Mouse (Mus musculus) MEL (cell line): ENCODE measurements around the gene Tldc1. TPM values are rescaled to one million over a fixed set of nuclear protein-coding genes. Genes with fewer than 3 reads are reported as not detected.

Experiments used
- DNase-seq: peaks from one replicate; pipeline ENCODE4 v3.0.0; 2011; ENCODE audit warnings: low read depth, low spot score
- H3K27ac ChIP-seq: 2 replicates; pipeline ENCODE4 v1.5.1; 2012; ENCODE audit warnings: low read depth, mild to moderate bottlenecking, control low read depth, low read length, moderate library complexity; ENCODE audit not compliant: control insufficient read depth
- H3K27me3 ChIP-seq, 2 experiments: fragments of 150-350 bp in 1 of 2; sonication (generic) in 1 of 2; 2 replicates each; pipeline ENCODE4 v1.6.1; 2012; ENCODE audit warnings: low read length in 2 of 2, mild to moderate bottlenecking in 2 of 2, improper control_type of control experiment in 1 of 2, moderate library complexity in 1 of 2; ENCODE audit not compliant: insufficient read depth in 2 of 2, control insufficient read depth in 1 of 2
- H3K36me3 ChIP-seq, 2 experiments: 2 replicates each; pipeline ENCODE4 v1.6.1; 2012 to 2014; ENCODE audit warnings: low read length in 2 of 2, improper control_type of control experiment in 1 of 2, inconsistent platforms in 1 of 2, mild to moderate bottlenecking in 1 of 2; ENCODE audit not compliant: insufficient read depth in 2 of 2, control insufficient read depth in 1 of 2
- H3K4me1 ChIP-seq, 2 experiments: fragments of 150-350 bp in 1 of 2; sonication (generic) in 1 of 2; 2 replicates each; pipeline ENCODE4 v1.6.1; 2012; ENCODE audit warnings: low read length in 2 of 2, improper control_type of control experiment in 1 of 2, mild to moderate bottlenecking in 1 of 2; ENCODE audit not compliant: insufficient read depth in 2 of 2, control insufficient read depth in 1 of 2
- H3K4me3 ChIP-seq, 2 experiments: fragments of 150-350 bp in 1 of 2; sonication (generic) in 1 of 2; 2 replicates each; pipeline ENCODE4 v1.5.1; 2012; ENCODE audit warnings: low read depth in 2 of 2, low read length in 2 of 2, mild to moderate bottlenecking in 2 of 2, moderate library complexity in 2 of 2, control low read depth in 1 of 2, improper control_type of control experiment in 1 of 2; ENCODE audit not compliant: control insufficient read depth in 1 of 2, insufficient read depth in 1 of 2
- H3K79me2 ChIP-seq: 2 replicates; pipeline ENCODE4 v1.6.1; 2012; ENCODE audit warnings: mild to moderate bottlenecking, low read length, moderate library complexity; ENCODE audit not compliant: control insufficient read depth, poor library complexity, insufficient read depth
- H3K9ac ChIP-seq: 2 replicates; pipeline ENCODE4 v1.6.1; 2012; ENCODE audit warnings: low read depth, mild to moderate bottlenecking, control low read depth, low read length, moderate library complexity; ENCODE audit not compliant: control insufficient read depth, poor library complexity, severe bottlenecking
- H3K9me3 ChIP-seq: fragments of 150-350 bp; sonication (generic); replicated peaks from 2 replicates; pipeline ENCODE4 v1.6.1; 2012; ENCODE audit warnings: mild to moderate bottlenecking, low read length, improper control_type of control experiment, moderate library complexity; ENCODE audit not compliant: insufficient read depth
- CHD1 ChIP-seq: IDR thresholded peaks from 2 replicates; pipeline ENCODE4 v1.6.1; 2012; ENCODE audit warnings: low read depth, mild to moderate bottlenecking, inconsistent platforms, low read length, improper control_type of control experiment
- CHD2 ChIP-seq: IDR thresholded peaks from 2 replicates; pipeline ENCODE4 v1.6.1; 2011; ENCODE audit warnings: low read length, improper control_type of control experiment
- ELF1 ChIP-seq: IDR thresholded peaks from 2 replicates; pipeline ENCODE4 v1.6.1; 2014; ENCODE audit warnings: low read depth, mild to moderate bottlenecking, inconsistent platforms, low read length, improper control_type of control experiment, moderate library complexity
- EP300 ChIP-seq, 2 experiments: IDR thresholded peaks; 2 replicates each; pipeline ENCODE4 v1.6.1; 2011; ENCODE audit warnings: improper control_type of control experiment in 2 of 2, low read length in 2 of 2, low read depth in 1 of 2, mild to moderate bottlenecking in 1 of 2
- ETS1 ChIP-seq: IDR thresholded peaks from 2 replicates; pipeline ENCODE4 v1.6.1; 2012; ENCODE audit warnings: low read depth, mild to moderate bottlenecking, inconsistent platforms, low read length, improper control_type of control experiment, moderate library complexity
- GATA1 ChIP-seq: IDR thresholded peaks from 2 replicates; pipeline ENCODE4 v1.6.1; 2011; ENCODE audit warnings: low read depth, low read length, improper control_type of control experiment
- JUND ChIP-seq: IDR thresholded peaks from 2 replicates; pipeline ENCODE4 v1.6.1; 2011; ENCODE audit warnings: low read depth, mild to moderate bottlenecking, improper control_type of control experiment, low read length
- KAT2A ChIP-seq: conservative IDR thresholded peaks from 2 replicates; pipeline ENCODE4 v1.6.1; 2012; ENCODE audit warnings: low read depth, low read length, improper control_type of control experiment, inconsistent platforms
- MAZ ChIP-seq: IDR thresholded peaks from 2 replicates; pipeline ENCODE4 v1.6.1; 2012; ENCODE audit warnings: low read depth, mild to moderate bottlenecking, inconsistent platforms, low read length, improper control_type of control experiment
- MXI1 ChIP-seq: IDR thresholded peaks from 2 replicates; pipeline ENCODE4 v1.6.1; 2011; ENCODE audit warnings: mild to moderate bottlenecking, low read depth, low read length, improper control_type of control experiment
- MYC ChIP-seq: IDR thresholded peaks from 2 replicates; pipeline ENCODE4 v1.6.1; 2011; ENCODE audit warnings: low read depth, mild to moderate bottlenecking, low read length, improper control_type of control experiment, moderate library complexity
- NELFE ChIP-seq: IDR thresholded peaks from 2 replicates; pipeline ENCODE4 v1.6.1; 2011; ENCODE audit warnings: low read depth, low read length, improper control_type of control experiment
- POLR2A ChIP-seq, 2 experiments: IDR thresholded peaks; 2 replicates each; pipeline ENCODE4 v1.6.1; 2011 to 2012; ENCODE audit warnings: low read length in 2 of 2, mild to moderate bottlenecking in 2 of 2, control low read depth in 1 of 2, improper control_type of control experiment in 1 of 2, low read depth in 1 of 2, moderate library complexity in 1 of 2; ENCODE audit not compliant: control insufficient read depth in 1 of 2, insufficient read depth in 1 of 2, poor library complexity in 1 of 2
- RAD21 ChIP-seq: IDR thresholded peaks from 2 replicates; pipeline ENCODE4 v1.6.1; 2011; ENCODE audit warnings: mild to moderate bottlenecking, low read depth, low read length, improper control_type of control experiment
- RCOR1 ChIP-seq: IDR thresholded peaks from 2 replicates; pipeline ENCODE4 v1.6.1; 2012; ENCODE audit warnings: low read depth, mild to moderate bottlenecking, inconsistent platforms, low read length, improper control_type of control experiment
- UBTF ChIP-seq: IDR thresholded peaks from 2 replicates; pipeline ENCODE4 v1.6.1; 2012; ENCODE audit warnings: low read depth, mild to moderate bottlenecking, inconsistent platforms, low read length, improper control_type of control experiment, moderate library complexity, borderline replicate concordance; ENCODE audit not compliant: insufficient read depth
- USF1 ChIP-seq: IDR thresholded peaks from 2 replicates; pipeline ENCODE4 v1.6.1; 2014; ENCODE audit warnings: low read depth, mild to moderate bottlenecking, inconsistent platforms, low read length, improper control_type of control experiment, moderate library complexity
- ZC3H11A ChIP-seq: IDR thresholded peaks from 2 replicates; pipeline ENCODE4 v1.6.1; 2012; ENCODE audit warnings: low read depth, mild to moderate bottlenecking, inconsistent platforms, low read length, improper control_type of control experiment
- ZNF384 ChIP-seq: IDR thresholded peaks from 2 replicates; pipeline ENCODE4 v1.6.1; 2012; ENCODE audit warnings: low read depth, mild to moderate bottlenecking, inconsistent platforms, low read length, improper control_type of control experiment
- polyA plus RNA-seq, 2 experiments: library from polyadenylated mRNA; stranded (reverse) in 1 of 2; unstranded in 1 of 2; fragments of >175 nt in 1 of 2; fragments of >200 nt in 1 of 2; gene quantifications; 2 replicates each; pipeline versions ENCODE4 v1.2.1 to v1.2.4; 2012; ENCODE audit warnings: low replicate concordance in 2 of 2, low read depth in 1 of 2; ENCODE audit not compliant: insufficient read length in 2 of 2, insufficient read depth in 1 of 2, missing spikeins in 1 of 2
- total RNA-seq: library from RNA; depleted of rRNA; stranded (reverse); fragments of 300-350 nt; gene quantifications from 2 replicates; pipeline ENCODE4 v1.2.3, GENCODE M21; 2012

Gene Tldc1
- total and polyA plus RNA-seq, 3 experiments: 16.1 to 16.4 TPM; not detected in 1

DNA sequence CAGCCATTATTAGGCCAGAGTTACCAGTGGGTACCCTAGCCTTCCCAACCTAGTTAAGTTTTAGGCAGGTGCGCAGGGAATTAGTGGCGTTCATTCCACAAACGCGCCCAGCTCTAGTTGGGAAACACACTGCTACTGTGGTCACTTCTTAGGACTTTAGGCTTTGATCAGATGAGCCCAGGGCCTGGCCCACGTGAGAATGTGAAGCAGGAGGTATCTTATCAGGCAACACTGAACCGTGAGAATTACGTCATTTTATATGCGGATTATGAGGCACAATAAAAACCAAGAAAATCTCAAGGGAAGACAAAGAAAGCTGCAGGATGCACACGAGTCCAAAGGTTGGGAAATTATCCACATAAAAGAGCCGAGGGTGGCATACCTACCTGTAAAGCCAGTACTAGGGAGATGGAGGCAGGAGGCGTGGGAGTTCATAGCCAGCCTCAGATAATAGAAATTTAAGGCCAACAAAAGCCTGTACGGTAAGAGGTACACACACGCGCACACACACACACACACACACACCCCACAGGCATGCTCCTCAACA lies 32.8 kb upstream of the Tldc1 start:
- Histone ChIP-seq H3K9ac (no peak overlapping the region), H3K4me1 (peaks cover 12 to 54% of the 10 kb centered on the region in 2 experiments), H3K36me3 (peaks cover 0 to 38% of the 10 kb centered on the region in 2 experiments; a peak in 2 of 4 replicates), H3K27me3 (no peaks in the 10 kb centered on the region), H3K9me3 (no peaks in the 10 kb centered on the region), H3K4me3 (no peak overlapping the region), H3K27ac (no peak overlapping the region), H3K79me2 (no peaks in the 10 kb centered on the region)
- DNase-seq: no peak
- TF ChIP-seq EP300 (IDR thresholded peaks at IDR 0.05; ENCODE audit: low read depth in 1 of 2, low read length in 2 of 2) (no peak), GATA1 (0 out of 2 replicates have a peak, but pooled peaks have one; percentile 7)

DNA sequence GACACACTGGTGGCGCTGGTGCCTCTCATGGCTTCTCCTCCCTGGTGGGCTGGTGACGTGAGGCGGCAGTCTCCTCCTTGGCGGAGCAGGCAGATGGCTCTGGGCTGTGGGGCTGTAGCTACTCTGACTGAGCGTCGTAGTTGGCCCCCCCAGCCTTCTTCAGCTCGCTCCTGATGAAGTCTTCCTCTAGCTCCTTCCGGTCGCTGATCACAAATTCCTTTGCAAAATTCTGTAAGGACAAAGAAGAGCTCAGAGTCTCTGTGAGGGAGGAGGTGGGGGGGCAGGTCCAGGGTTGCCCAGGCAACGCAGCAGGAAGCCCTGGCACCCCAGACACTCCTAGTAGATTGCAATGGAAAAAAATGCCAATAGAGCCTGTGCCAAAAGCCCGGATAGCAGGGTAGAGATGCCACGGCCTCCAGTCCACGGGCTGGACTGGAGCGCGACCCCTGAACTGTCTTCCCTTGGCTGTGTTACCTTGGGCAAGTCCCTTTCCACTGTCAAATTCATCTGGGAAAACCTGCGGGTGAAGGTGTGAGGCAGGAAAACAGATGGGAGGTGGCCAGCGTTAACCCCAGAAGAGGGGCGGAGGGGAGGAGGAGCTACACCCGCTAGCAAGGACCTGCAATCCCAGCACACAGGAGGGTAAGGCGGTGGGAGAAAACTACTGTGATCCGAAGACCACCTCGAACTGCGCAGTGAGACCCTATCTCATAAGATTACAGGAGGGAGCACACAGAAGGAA lies 32.1 kb upstream of the Tldc1 start:
- Histone ChIP-seq H3K27me3 (no peaks in the 10 kb centered on the region), H3K9ac (no peak overlapping the region), H3K9me3 (no peaks in the 10 kb centered on the region), H3K36me3 (peaks cover 0 to 38% of the 10 kb centered on the region in 2 experiments; a peak in 2 of 4 replicates), H3K79me2 (no peaks in the 10 kb centered on the region), H3K4me1 (peaks cover 9 to 54% of the 10 kb centered on the region in 2 experiments), H3K27ac (no peak overlapping the region), H3K4me3 (no peak overlapping the region)
- no peak for DNase-seq
- TF ChIP-seq KAT2A (no peak), EP300 (IDR thresholded peaks at IDR 0.05; ENCODE audit: low read depth in 1 of 2, low read length in 2 of 2) (no peak), CHD1 (no peak), ZC3H11A (no peak), NELFE (no peak), USF1 (no peak), ZNF384 (no peak), RAD21 (no peak), RCOR1 (no peak), MYC (no peak), ETS1 (no peak), UBTF (no peak), MAZ (no peak), MXI1 (no peak), POLR2A (IDR thresholded peaks at IDR 0.05; ENCODE audit: control insufficient read depth in 1 of 2, insufficient read depth in 1 of 2, low read depth in 1 of 2, low read length in 2 of 2, poor library complexity in 1 of 2) (no peak), ELF1 (no peak), CHD2 (no peak), JUND (no peak)
